Mouse (Mus musculus): ENCODE results near the gene Susd2.

- TF ChIP-seq CTCF (conservative IDR thresholded peaks at IDR 0.05; ENCODE audit: low read length) (no peak), POU5F1 (IDR thresholded peaks at IDR 0.05; ENCODE audit: borderline replicate concordance, low read length) (no peak), NANOG (IDR thresholded peaks at IDR 0.05; ENCODE audit: borderline replicate concordance, low read length) (no peak)
These were observed 51.2 kb downstream of the Susd2 start for GRCm38 (mm10) chr10:75592585-75592984.

All from E14TG2a.4 (cell line).